Mouse (Mus musculus): ENCODE results near the gene Snx14.

The Snx14 gene

DNA sequence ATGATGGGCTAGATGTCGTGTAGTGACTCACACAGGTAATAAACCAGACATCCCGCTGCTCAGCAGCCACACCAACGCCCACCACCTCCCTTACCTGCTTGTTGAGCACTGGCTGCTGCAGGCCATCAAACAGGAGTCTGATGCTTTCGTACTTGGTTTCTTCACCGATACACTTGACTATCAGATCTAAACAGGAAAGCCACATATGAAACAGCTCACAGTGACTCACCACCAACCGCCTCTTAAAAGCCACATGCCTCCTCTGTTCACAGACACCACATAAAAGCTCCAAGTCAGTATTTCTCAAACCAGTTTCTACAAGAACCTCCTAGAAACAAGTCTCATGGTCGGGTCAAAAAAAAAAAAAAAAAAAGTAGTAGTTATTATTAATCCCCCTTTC lies 58.7 kb downstream of the Snx14 start:
- DNase-seq: no peak

DNA sequence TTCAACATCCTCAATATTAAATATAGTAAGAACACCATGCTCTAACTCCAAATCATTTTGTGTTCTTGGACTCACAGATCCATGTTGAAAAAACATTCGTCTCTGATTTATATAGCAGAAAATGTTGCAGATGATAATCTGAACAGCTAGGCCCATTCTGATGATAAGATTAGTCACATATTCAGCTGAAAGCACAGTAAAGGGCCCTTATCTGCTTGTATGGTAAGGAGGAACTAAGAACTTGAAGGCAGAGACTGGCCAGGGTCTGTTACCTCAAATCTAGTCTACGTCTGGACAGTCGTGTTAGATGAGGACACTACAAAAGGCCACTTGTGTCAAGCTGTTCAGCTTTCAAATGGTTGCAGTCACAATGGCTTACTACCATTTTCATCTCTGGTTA lies 59.7 kb downstream of the Snx14 start:
- DNase-seq: no peak

DNA sequence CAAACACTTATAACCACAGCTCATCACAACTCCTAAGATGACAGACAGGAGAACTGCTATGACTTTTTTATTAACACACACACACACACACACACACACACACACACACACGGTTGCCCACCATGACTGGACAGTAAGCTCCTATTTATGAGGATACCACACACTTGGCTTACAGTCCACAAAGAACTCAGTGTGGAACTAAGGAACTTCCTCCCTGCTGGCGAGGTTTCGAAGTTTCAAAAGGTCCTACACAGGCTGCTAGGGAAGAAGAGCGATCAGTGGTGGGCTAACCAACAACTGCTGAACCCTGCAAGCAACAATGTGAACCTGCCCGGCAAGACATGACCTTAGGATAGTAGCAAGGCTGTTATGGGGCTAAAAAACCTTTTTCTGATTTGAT lies 61.3 kb downstream of the Snx14 start:
- DNase-seq: no peak

DNA sequence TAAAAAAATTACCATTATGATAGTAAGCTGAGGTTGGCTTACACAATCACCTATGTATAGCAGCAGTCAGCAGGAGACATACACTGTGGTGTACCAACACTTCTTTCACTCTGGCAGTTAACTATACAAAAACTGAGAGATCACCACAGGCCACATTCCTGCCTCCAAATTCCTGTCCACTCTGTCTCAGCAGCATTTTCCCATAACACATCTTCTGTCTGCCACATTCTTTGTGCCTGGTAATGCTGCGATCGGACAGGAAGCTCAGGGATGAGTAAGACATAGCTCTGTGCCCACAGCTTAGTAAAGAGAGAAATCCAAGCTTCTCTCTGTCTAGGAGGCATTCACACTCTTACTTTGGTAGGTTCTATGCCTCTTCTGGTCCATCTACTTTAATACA lies 65.8 kb downstream of the Snx14 start:
- no peak for DNase-seq

DNA sequence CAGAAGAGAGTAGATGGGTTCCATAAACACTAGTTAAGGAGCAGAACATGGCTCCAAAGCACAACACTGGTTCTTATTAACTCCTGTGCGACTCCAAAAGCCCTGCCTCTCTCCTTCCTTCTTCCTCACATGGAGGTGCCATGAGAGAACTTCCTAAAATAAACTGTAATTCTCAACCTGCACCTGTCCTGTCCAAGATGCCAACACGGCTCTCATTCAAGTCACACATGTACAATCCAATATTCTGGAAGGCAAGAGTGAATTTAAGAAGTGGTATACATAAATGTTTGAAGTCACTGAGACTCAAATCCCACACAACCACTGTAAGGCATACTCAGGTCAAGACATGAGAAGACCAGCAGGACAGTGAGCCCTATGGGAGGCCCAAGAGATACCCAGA lies 67.6 kb downstream of the Snx14 start:
- DNase-seq: no peak

DNA sequence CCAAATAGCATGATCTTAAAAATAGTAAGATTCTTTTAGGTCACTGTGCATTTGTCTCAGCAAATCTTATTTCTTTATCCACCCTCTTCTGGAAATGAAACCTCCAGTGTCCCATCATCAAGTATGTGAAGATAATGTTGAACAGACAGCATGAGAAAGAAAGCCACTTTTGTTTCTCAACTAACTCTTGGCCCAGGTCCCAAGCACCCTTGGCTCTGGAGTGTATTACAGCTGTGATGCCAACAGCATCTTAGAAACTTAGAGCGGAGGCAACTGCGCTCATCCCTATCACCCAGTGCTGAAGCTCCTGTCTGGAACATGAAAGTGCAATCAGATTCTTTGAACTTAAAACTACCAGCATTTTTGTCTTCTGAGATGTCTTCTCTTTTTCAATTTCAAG lies 69.1 kb downstream of the Snx14 start:
- DNase-seq: no peak

DNA sequence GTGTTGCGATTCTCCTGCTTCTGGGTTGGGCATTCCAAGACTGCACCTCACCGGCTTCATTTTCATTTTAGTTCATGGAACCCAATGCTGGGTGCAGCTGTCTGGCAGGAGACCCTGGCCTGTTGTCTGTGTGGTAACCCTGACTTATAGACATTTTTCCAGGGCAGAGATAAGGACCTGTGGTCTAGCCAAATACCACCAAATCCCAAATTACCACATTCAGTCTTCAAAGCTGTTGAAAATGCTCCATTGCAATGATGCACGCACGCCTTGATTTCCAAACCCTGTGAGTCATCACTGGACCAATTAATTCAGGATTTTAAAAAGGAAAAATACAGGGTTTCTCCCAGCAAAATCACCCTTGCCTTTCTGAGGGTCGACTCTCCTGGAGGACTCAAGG lies 70.3 kb downstream of the Snx14 start:
- no peak for DNase-seq

DNA sequence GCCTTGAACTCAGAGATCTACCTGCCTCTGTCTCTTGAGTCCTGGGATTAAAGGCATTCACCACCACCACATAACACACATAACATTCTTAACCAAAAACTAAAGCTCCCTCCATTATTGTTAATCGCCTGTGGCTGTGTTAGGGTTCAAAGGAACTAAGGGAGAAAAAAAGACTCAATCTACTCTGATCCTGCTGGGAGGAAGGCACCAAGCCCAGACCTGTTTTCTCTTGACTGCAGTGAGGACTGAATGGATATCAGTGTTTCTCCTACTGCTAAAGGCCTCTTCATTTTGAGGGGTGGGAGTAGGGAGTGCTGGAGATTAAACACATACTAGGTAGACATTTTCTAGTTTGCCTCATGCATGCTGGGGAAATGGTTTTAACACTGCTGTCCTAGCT lies 71.0 kb downstream of the Snx14 start:
- no peak for DNase-seq

DNA sequence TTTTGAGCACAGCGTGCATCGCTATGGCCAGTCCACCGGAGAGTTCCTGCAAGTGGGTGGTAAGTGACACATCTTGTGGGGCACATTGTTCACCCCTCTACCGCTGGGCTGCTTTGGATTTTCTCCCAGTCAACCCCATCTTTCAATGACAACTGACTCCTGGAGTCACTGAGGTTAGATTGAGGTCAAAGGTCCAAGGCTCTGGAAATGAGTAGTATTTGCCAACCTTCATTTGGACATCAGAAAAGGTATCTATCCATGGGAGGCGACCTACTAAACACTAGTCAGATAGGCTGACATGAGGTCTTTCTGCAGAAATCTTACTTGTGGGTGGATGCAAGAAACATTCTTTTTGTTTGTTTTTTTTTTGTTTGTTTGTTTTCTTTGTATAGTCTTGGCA lies 71.4 kb downstream of the Snx14 start:
- no peak for DNase-seq

DNA sequence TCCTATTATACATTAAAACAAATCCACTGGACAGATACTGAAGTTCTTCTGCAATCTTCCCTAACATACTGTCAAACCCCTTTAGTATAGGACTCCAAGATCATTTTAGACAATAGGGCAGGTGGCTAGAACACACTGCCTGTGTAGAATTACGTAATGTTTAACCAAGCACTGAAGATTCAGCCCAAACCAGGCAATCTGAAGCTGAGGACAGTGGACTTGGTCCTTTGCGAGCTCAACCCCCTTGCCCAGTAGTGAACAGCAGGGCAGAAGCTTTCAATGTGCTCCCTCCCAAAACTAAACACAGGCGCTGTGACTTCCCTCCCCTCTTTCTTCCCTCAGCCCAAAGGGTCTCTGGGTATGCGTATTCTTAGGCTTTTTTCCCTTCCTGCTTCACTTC lies 71.9 kb downstream of the Snx14 start:
- DNase-seq: no peak

DNA sequence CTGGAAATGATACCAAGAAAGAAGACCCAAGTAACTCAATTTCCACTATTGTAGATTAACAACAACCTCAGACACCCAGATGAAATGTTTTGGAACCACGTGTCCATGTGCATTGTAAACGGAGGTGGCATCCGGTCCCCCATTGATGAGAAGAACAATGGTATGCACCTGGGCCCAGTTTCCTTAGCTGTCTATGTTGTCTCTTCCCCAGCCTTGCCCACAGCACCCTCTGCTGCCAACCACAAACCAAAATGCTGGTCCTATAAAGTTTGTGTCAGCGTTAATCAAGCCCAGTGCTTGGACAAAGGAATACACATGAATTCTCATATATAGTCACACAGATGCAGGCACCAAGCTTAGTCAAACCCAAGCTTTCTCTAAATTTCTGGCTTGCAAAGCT lies 72.5 kb downstream of the Snx14 start:
- no peak for DNase-seq

DNA sequence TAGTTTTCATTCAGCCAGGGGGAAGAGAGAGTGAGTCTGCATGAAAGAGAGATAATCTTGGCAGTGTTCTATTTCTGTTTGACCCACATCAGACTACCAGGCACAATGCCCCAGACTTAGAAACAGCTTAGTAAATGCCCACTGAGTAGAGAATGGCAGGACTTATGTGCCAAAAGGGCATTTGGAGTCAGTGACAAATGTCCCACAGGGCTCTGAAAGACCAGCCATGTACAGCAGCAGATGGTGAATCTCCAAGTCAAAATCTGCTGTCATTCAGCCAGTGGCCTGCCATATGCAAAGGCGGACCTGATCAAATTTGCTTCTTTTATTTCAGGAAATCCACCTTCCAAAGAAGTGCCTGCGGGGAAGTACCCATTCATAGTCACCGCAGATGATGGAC lies 75.7 kb downstream of the Snx14 start:
- DNase-seq: peak; percentile 82

DNA sequence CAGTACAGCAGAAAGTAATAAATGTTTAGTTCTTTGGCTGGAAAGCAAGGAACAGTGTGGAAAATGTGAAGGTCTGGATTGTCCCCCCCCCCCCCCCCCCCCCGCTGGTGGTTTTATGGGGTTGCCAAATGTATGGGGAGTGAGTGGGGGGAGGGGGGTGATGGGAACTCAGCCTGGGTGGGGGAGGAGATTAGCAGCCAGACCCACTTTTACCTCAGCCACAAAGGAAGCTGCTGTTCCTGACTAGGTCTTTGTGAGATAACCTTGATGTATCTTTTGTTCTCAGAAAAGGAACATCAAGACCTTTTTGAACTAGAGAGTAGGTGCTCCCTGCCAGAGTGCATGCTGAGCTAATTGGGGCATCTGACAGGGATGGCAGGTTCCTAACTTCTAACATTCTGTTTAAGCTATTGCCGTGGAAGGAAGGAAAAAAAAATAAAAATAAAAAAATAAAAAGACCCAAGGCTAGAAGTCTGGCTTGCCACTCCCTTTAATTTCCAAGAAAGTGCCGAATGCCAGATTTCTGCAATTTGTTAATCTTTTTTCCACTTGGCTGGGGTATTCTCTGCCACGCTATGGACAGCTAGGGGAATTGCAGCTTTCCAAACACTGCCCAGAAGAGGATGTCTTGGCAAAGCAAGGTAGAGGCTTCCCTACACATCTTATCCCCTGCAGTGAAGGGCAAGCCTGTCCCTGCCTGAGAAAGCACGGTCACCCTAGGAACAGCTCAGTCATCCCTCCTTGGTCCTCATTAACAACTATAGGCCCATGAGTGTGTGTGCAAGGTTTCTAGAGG lies 76.5 kb downstream of the Snx14 start:
- DNase-seq: no peak

DNA sequence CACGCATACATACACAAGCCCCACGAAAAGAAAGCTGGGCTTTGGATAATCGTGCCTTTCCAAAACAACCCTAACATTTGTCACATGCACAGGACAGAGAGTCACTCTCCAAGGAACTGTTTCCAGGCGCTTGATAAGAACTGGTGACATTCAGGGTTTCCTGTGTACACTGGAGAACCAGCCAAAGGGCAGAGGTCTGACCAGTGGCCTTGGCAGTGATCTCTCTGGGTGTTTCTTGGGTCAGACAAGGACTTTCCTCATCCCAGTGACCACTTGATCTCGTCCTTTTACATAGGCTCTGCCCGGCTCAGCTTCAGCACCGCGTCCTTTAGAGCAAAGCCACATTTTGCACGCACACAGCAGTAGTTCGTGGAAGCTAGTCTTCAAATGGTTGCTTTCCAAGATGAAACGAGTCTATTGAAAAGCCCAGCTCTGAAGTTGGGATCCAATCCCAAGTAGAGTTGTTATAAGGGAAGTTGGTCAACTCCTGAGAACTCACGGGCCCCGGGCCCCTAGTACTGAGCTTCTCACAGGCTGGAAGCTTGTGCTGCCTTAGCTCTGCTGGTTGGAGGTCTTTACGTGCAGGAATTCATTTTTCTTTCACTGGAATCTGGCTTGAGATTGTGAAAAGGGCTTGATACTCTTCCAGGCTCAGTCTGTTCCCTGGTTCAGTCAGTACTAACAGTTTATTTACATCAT lies 77.4 kb downstream of the Snx14 start:
- no peak for DNase-seq

DNA sequence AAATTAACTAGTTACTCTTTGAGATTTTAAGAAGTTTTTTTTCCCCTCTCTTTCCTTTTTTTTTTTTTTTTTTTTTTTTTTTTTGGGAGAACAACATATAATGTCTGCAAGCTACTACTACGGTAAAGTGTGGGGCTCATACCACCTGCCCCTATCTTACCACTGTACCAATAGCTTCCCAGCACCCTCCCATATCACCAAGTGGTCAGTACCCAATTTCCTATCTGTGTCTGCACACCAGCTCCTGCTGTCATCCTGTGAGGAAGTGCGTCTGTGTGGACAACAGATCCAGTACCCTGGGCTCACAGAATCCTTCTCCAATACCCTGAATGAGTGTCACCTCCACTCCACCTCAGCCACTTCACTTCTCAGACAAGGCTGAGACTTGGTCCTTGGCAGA lies 79.6 kb downstream of the Snx14 start:
- DNase-seq: no peak

DNA sequence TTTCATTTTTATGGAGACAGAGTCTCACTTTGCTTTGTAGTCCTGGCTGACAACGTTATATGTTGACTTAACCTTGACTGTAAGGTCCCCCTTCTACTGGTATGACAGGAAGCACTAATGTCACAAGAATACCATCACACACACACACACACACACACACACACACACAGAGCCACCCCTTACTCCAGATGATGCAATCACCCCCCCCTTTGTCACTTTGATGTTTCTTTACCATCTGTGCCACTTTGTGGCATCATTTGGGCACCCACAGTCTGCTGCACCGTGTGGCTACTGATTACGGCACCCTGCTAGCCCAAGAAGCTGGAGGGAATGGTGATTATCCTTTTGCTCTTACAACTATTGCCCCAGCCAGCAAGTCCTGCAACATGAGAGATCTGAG lies 81.6 kb downstream of the Snx14 start:
- no peak for DNase-seq

DNA sequence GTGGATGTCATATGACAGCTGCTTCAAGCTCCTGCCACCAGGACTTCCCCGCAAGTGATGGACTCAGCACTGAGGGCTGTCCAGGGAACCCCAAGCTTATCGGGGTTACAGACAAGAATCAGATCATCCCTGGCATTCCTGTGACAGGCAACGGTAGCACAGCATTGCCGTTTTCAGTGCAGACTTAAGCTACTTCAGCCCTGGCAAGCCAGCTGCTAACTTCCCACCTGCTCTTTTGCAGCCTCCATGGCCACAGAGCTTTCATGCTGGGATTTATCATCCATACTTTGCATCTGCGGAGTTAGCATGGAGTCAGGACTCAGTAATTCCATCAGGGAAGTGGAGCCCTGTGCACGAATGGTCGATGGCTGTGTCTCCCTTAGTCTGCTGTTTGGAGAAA lies 85.3 kb downstream of the Snx14 start:
- no peak for DNase-seq

DNA sequence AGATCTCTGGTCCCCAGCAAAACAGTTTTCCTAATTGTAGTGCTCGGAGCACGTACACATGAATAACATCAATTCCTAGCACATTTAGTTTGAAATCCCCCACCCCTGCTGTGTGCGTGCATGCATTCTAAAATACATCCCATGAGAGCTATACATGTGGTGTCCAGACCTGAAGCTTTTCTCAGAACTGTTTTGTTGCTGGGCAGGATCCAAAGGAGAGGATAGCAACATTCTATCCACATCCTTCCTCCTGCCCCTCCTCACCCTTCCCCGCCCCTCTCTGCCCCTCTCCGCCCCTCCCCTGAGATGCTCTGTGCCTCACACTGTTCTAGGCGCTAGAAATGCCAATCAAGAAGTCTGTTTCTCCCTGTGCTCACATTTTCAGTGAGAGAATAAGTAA lies 86.0 kb downstream of the Snx14 start:
- no peak for DNase-seq

DNA sequence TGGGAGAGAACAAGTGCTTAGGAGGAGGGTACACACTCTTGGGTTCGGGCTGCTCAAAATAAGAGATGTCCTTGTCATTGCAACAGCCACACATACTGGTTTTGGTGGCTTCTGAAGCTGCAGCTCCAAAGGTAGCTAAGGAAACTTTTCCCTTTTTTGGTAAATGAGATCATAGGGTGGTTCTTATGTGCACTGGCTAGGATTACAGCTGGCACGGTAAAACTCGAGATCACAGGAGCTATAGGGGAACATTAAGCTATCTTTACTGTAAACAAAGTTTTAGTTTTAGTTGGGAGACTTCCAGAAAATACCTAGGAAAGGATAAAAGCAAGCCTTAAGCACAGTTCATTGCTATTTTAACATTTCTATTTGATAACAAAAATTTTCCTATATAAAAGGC lies 87.6 kb downstream of the Snx14 start:
- DNase-seq: no peak

DNA sequence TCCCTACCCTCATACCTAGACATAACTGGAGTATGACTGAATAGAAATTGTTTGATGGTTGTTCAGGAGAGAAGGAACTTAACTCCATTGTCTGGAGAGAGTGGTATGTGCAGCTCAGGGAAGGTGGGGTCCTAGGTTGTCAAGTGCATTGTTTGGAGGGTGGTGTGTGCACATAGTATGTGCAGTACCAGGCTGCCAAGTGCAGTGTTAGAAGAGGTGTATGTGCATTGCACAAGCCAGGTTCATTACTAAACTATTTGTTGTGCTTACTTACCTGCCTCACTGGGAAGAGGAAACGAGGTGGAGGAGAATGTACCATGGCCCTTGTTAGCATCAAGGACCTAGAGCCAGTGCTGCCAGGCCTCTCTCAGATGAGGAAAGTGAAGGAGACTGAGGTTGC lies 88.4 kb downstream of the Snx14 start:
- DNase-seq: no peak

DNA sequence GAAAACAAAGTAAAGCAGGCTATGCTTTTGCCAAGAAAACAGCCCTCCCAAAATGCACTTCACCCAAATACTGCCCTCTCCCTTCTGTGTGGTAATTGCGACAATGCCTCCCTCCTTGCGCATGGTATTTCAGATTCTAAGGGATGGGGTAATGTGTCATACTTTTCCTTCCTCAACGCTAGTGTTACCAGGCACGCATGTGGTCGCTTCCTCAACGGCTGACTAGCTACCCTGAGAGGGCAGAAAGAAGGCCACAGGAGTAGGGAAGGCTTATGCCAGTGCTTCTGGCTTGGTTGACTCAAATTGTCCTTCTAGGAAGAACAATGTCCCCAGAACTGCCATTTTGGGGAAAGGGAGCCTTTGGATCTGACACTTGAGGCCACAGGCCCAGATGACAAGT lies 90.1 kb downstream of the Snx14 start:
- no peak for DNase-seq

DNA sequence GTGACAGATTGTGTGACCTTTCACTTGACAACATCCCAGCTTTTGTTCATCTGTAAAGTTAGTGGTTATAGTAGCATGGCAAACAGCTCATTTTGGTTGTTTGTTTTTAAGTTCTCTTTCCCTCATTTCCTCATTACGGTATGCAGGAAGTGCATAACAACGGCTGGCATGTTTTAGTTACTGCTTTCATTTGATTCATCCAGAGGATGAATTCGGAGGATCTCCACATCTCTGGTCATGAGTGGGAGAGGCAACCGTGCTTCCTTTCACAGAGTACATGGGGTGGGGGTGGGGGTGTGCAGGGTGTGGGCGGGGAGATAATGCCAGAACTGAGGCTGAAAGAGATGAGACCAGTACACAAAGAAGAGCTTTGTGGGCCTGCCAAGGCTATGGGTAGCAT lies 91.9 kb downstream of the Snx14 start:
- no peak for DNase-seq

DNA sequence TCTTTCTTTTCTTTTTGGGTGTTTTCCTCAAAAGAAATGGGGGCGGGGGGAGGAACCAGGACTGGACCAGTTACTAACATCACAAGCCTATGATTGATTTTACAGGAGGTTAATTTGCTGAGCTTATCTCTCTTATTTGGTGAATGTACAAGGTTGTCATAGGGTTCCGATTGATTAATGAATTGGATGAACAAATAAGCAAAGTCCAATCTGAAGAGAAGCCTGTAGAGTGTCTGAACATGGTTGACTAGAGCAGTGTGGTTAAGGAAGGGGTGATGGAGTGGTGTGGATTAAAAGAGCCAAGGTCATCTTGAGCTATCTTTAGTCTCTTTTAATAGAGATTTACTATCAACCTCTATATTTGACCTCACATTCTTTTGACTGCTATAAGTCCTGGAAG lies 94.3 kb downstream of the Snx14 start:
- DNase-seq: no peak

DNA sequence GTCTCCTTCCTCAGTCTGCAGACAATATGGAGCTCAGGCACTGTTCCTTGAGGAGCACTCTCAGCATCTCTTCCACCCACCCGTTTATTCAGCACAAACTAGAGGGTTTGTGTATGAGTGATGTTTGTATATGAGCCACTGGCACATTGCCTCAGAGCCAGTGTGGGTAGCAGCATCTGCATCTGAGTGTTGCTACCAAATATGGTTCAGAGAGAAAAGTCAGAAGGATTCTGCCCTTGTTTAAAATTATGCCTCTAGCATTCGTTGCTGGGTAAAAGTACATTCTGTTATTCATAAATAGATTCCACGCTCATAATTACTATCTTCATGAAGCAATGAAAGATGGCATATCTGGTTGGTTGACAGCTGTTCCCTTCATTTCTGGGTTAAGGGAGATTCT lies 96.1 kb downstream of the Snx14 start:
- DNase-seq: no peak

DNA sequence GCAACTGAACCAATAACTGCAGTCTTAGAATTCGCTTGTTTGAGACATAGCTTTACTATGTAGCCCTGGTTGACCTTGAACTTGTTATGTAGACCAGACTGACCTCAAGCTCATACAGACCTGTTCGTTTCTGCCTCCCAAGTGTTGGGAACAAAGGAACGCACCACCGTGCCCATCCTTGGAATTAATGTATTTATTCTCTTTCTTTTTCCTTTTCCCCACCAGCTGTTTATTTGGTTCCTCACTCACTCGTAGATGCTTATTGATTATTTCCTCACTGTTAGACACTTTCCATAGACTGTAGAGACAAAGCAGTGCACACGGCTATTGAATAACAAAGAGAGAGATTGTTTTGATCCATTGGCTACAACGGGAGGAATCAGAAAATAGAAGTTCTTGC lies 96.5 kb downstream of the Snx14 start:
- DNase-seq: no peak
